Mouse (Mus musculus) cerebellum, adult 2 months (tissue): ENCODE measurements around the gene Pgrmc2. TPM values are rescaled to one million over a fixed set of nuclear protein-coding genes. Genes with fewer than 3 reads are reported as not detected.

Source experiments
- DNase-seq, 2 experiments: peaks; one replicate each; pipeline ENCODE4 v3.0.0; 2021
- H3K27ac ChIP-seq: fragments of 200-500 bp; 2 replicates; pipeline ENCODE4 v1.5.1; 2012; ENCODE audit warnings: low read length, control low read depth, inconsistent platforms; ENCODE audit not compliant: insufficient read depth
- H3K27me3 ChIP-seq: fragments of 200-500 bp; 2 replicates; pipeline ENCODE4 v1.6.1; 2012; ENCODE audit warnings: inconsistent platforms, mild to moderate bottlenecking, low read length, moderate library complexity; ENCODE audit not compliant: control insufficient read depth, insufficient read depth
- H3K4me1 ChIP-seq: fragments of 200-500 bp; 2 replicates; pipeline ENCODE4 v1.6.1; 2011; ENCODE audit warnings: low read length; ENCODE audit not compliant: control insufficient read depth, insufficient read depth
- H3K4me3 ChIP-seq: fragments of 200-500 bp; replicated peaks from 2 replicates; pipeline ENCODE3; 2011; ENCODE audit warnings: mild to moderate bottlenecking, low read depth, low read length, control low read depth; ENCODE audit not compliant: insufficient read depth
- CTCF ChIP-seq: fragments of 200-500 bp; IDR thresholded peaks from 2 replicates; pipeline ENCODE4 v1.5.1; 2011; ENCODE audit warnings: low read depth, mild to moderate bottlenecking, control low read depth, low read length, moderate library complexity, borderline replicate concordance; ENCODE audit not compliant: insufficient read depth
- POLR2A ChIP-seq: fragments of 200-500 bp; IDR thresholded peaks from 2 replicates; pipeline ENCODE4 v1.6.1; 2011; ENCODE audit warnings: low read length, control low read depth, borderline replicate concordance; ENCODE audit not compliant: insufficient read depth
- WGBS: fragments of 180-500 bp; shearing (Covaris S2); methylation state at CpG from one replicate; pipeline ENCODE4 v1.1.7; 2018; 5-methylcytosine and 5-hydroxymethylcytosine counted together
- polyA plus RNA-seq: library from polyadenylated mRNA; depleted of rRNA; stranded (reverse); fragments of >200 nt; gene quantifications from 2 replicates; pipeline ENCODE4 v1.2.3, GENCODE M21; 2012

Pgrmc2 gene
- polyA plus RNA-seq, 1 experiment, result 46.7 TPM

DNA sequence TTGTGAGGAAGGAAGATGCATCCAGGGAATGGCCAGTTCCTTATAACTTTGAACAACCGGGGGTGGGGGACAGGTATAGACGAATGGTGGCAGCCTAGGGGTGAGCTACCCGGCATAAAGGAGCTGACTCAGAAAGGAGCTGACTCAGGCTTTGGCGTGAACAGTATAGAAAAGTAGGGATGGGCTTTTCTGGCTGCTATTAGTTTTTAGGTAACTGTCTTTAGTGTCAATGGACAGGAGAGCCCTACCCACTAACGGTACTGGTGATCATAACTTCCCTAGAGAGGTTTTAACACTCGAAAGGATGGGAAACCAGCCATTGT, 905 bp upstream of the Pgrmc2 start:
- WGBS, result 1% methylated on average over 6 of the region's 6 CpGs

DNA sequence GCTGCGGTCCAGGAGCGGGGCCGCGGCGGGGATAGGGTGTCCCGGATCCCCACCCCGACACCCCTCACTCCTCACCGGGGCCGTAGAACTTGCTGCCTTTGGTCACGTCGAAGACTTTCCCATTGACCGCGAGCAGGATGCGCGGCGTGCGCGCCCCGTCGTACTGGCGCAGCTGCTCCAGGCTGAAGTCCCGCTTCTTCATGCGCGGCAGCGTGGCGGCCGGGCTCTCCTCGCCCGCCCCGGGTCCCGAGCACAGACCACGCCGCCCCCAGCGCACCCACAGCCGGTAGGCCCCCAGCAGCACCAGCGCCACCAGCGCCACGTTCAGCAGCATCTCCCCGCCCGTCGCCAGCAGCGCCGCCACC, 344 bp downstream of the Pgrmc2 start:
- under 1% methylated on average over 43 of the region's 43 CpGs for WGBS
- peak overlapping the region; percentile 36; the same call in 1 of the 2 replicates for H3K27ac ChIP-seq
- no peaks in the 10 kb centered on the region for H3K27me3 ChIP-seq
- peak overlapping the region; percentile 54 for H3K4me3 ChIP-seq
- DNase-seq, result no peak
- TF ChIP-seq CTCF (no peak), POLR2A (no peak)
- H3K4me1 ChIP-seq, result no peaks in the 10 kb centered on the region; the same call in 1 of the 2 replicates

More for the DNA sequence above, 905 bp upstream of the Pgrmc2 start:
- TF ChIP-seq CTCF (no peak), POLR2A (no peak)
- DNase-seq, result no peak
- Histone ChIP-seq H3K27me3 (no peaks in the 10 kb centered on the region), H3K27ac (peak overlapping the region; percentile 91), H3K4me1 (no peaks in the 10 kb centered on the region; the same call in 1 of the 2 replicates), H3K4me3 (peak overlapping the region; percentile 77)

DNA sequence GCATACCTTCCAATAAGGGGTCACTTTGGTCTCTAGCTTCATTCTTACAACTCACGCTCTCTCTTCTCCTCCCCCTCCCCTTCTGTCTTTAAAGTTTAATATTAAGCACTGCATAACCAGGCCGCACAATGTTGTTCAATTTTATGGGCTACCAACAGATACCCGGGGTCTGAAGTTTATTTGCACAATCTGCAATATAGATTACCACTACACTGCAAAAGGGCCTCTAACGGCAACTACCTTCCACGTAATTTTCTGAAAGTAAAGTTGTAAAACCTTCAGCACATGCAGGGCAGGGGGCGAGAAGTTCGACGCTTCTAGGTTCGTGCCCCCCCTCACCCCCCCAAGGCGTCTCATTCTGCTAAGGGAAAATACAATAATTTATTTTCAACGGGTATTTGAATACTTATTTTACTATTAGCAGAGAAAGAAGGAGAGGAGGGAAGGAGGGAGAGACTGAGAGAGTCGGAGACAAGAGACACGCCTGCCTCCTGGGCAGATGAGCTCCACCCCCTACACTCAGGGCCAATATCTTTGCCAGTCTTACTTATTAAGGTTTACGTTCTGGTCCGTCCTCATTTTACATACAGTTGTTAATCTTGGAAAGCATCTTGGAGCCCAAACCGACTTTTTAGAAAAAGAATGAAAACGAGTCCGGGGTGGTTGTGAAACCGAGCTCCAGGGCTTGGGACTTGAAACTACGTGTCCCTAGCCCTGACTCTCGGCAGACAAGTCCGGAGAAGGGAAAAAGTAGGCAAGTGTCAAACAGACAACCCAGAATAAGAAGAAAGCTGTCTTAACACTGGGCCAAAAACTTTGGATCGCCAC, 1.2 kb downstream of the Pgrmc2 start:
- 4% methylated on average over 23 of the region's 23 CpGs for WGBS
- Histone ChIP-seq H3K27ac (no peak overlapping the region), H3K4me1 (no peaks in the 10 kb centered on the region; the same call in 1 of the 2 replicates), H3K4me3 (peak overlapping the region; percentile 54), H3K27me3 (no peaks in the 10 kb centered on the region)
- no peak for TF ChIP-seq CTCF
- TF ChIP-seq POLR2A, result no peak
- peak in 1 of 2 experiments; percentile 20 for DNase-seq

DNA sequence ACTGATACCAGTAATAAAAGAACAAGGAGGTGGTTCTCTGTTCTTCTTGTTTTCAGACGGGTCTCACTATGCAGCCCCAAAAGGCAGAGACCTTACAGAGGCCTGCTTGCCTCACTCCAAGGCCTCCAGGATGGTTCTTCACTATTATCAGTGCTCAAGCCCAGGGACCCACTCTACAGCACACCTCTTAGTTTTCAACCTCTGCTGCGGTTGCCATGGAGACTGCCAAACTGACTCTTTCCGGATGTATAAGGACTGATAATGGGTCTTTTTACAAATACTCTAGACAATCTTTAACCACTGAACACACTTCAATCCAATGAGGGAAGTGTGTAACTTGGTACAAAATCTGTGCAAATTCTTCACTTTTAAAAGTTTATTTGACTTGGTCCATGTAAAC, 2.1 kb downstream of the Pgrmc2 start:
- Histone ChIP-seq H3K4me3 (no peak overlapping the region), H3K27ac (no peak overlapping the region), H3K27me3 (no peaks in the 10 kb centered on the region), H3K4me1 (no peaks in the 10 kb centered on the region; the same call in 1 of the 2 replicates)
- DNase-seq, result no peak
- TF ChIP-seq POLR2A (no peak), CTCF (no peak)
- 44% methylated on average over 3 of the region's 3 CpGs for WGBS

DNA sequence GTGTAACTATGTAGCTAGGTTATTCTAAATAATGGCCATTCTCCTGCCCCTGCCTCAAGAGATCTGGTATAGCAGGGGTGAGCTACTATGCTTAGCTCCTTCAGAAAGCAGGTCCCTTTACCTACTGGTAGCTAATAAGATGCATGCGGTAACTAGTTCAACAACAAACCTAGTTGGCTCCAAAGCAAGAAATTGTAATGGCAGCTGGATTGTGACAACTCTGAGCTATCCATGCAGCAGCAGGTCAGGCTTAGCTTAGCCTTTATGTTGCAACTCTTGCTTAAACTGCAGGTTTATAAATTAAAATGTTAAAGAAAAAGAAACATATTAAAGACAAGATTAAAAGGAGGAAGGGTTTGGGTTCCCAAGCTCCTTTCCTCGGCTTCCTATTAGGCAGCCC, 4.2 kb downstream of the Pgrmc2 start:
- Histone ChIP-seq H3K27me3 (no peaks in the 10 kb centered on the region), H3K4me3 (no peak overlapping the region), H3K4me1 (no peaks in the 10 kb centered on the region; the same call in 1 of the 2 replicates), H3K27ac (no peak overlapping the region)
- 94% methylated on average over 2 of the region's 2 CpGs for WGBS
- TF ChIP-seq POLR2A, result no peak
- no peak for DNase-seq

DNA sequence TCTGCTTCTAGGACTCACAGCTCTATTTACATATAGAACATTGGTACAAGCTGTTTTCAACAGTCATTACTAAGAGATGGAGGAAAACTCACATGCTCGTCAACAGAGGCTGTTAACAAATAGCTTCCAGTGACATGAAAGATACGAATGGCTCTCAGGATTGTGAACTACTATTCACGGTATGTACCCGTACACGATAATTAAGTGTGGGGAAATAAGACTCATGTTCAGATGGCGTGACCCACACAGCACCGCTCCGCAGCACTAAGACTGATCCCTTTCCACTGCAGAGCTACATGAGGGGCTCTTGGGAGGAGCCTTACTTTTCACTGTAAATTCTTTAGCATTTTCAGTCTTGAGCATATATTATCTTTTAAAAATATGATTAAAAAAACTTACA, 7.5 kb downstream of the Pgrmc2 start:
- DNase-seq, result no peak
- WGBS, result 85% methylated on average over 8 of the region's 8 CpGs
- TF ChIP-seq POLR2A, result no peak
- no peak for TF ChIP-seq CTCF
- H3K27me3 ChIP-seq, result no peaks in the 10 kb centered on the region
- no peak overlapping the region for H3K27ac ChIP-seq
- H3K4me1 ChIP-seq, result peaks cover 3% of the 10 kb centered on the region; the same call in 1 of the 2 replicates
- H3K4me3 ChIP-seq, result no peak overlapping the region

DNA sequence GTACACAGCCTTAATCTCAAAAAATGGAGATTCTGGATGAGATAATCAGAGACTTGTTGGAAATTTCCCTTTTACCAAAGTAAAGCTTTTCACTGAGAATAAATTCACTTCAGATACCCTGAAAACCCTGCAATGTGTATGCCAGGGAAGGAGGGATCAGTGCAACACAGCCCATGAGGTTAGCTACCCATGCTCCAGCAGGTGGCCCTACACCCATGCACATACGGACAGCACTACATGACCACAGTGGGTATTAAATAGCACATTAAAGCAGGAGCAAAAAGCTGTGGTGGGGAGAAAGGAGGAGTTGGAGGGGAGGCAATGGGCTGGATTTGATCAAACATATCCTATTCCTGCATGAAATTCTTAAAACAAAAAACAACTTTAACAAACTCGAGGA, 12.3 kb downstream of the Pgrmc2 start:
- WGBS, result 40% methylated on average over 2 of the region's 2 CpGs
- peak in 1 of 2 experiments; percentile 17 for DNase-seq
- Histone ChIP-seq H3K27me3 (no peaks in the 10 kb centered on the region), H3K27ac (no peak overlapping the region), H3K4me1 (peaks cover 4% of the 10 kb centered on the region; the same call in 1 of the 2 replicates), H3K4me3 (no peak overlapping the region)
- TF ChIP-seq CTCF (peak; percentile 48; the same call in 1 of the 2 replicates), POLR2A (no peak)

DNA sequence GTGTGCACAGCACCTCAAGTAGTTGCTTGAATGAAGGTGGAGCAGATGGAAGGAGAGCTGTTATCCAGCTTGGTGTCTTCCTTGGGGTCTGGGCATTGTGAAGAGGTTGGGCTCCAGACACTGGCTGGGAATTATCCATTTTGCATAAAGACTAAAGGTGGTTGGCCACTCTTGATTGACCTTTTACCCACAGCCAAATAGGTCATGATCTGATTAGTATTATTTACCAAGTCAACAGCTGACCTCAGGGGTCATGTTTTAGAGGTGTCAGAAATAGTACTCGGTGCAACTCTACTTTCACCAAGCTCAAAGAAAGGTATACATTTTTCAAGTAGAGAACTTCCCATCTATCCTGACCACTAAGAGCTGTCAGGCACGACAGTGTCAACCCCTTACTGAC, 17.5 kb downstream of the Pgrmc2 start:
- no peak for DNase-seq
- Histone ChIP-seq H3K4me1 (no peaks in the 10 kb centered on the region), H3K4me3 (no peak overlapping the region), H3K27ac (no peak overlapping the region), H3K27me3 (no peaks in the 10 kb centered on the region)
- WGBS, result 87% methylated on average over 2 of the region's 2 CpGs
- TF ChIP-seq POLR2A (no peak), CTCF (no peak)
